Mouse (Mus musculus) thymus, adult 2 months (tissue): ENCODE results near the gene Man1c1. TPM values are rescaled to one million over a fixed set of nuclear protein-coding genes. Genes with fewer than 3 reads are reported as not detected.
A peak's percentile ranks its signal among the peaks of the same experiment; 100 is the strongest.

Experiments used
- DNase-seq: peaks from one replicate; pipeline ENCODE4 v3.0.0; 2021
- H3K27ac ChIP-seq: fragments of 200-500 bp; 2 replicates; pipeline ENCODE4 v1.5.1; 2012; ENCODE audit warnings: low read length, control low read depth; ENCODE audit not compliant: control insufficient read depth, insufficient read depth
- H3K27me3 ChIP-seq: fragments of 200-500 bp; 2 replicates; pipeline ENCODE4 v1.6.1; 2012; ENCODE audit warnings: mild to moderate bottlenecking, low read length, moderate library complexity, mixed read lengths; ENCODE audit not compliant: control insufficient read depth, insufficient read depth
- H3K36me3 ChIP-seq: fragments of 200-500 bp; 2 replicates; pipeline ENCODE4 v1.6.1; 2012; ENCODE audit warnings: mild to moderate bottlenecking, low read length, moderate library complexity; ENCODE audit not compliant: control insufficient read depth, insufficient read depth
- H3K4me1 ChIP-seq: fragments of 200-500 bp; replicated peaks from 2 replicates; pipeline ENCODE4 v1.6.1; 2012; ENCODE audit warnings: low read length; ENCODE audit not compliant: control insufficient read depth, insufficient read depth
- H3K4me3 ChIP-seq: fragments of 200-500 bp; 2 replicates; pipeline ENCODE4 v1.5.1; 2012; ENCODE audit warnings: mild to moderate bottlenecking, low read length, control low read depth, moderate library complexity; ENCODE audit not compliant: control insufficient read depth, insufficient read depth
- CTCF ChIP-seq: fragments of 200-500 bp; IDR thresholded peaks from 2 replicates; pipeline ENCODE4 v1.5.1; 2012; ENCODE audit warnings: mild to moderate bottlenecking, control low read depth, low read length, moderate library complexity, borderline replicate concordance; ENCODE audit not compliant: control insufficient read depth, poor library complexity, insufficient read depth; ENCODE audit errors: extremely low read depth
- POLR2A ChIP-seq: fragments of 200-500 bp; IDR thresholded peaks from 2 replicates; pipeline ENCODE4 v1.6.1; 2012; ENCODE audit warnings: mild to moderate bottlenecking, low read length, control low read depth, moderate library complexity; ENCODE audit not compliant: control insufficient read depth, poor library complexity, insufficient read depth; ENCODE audit errors: extremely low read depth
- WGBS: fragments of 180-500 bp; shearing (Covaris S2); methylation state at CpG from one replicate; pipeline ENCODE4 v1.1.7; 2018; 5-methylcytosine and 5-hydroxymethylcytosine counted together
- polyA plus RNA-seq: library from polyadenylated mRNA; depleted of rRNA; stranded (reverse); fragments of >200 nt; gene quantifications from 2 replicates; pipeline ENCODE4 v1.2.3, GENCODE M21; 2012

Gene Man1c1
- polyA plus RNA-seq, 1 experiment, result 5.5 TPM

- Histone ChIP-seq H3K36me3 (no peaks in the 10 kb centered on the region), H3K4me3 (peak within 1 kb of the TSS; percentile 9), H3K27ac (no peak within 1 kb of the TSS), H3K4me1 (peaks cover 11% of the 10 kb centered on the region), H3K27me3 (peaks cover 4% of the 10 kb centered on the region; the same call in 1 of the 2 replicates)
- WGBS, result 9% methylated on average over 67 of the region's 67 CpGs
- DNase-seq, result no peak
- TF ChIP-seq CTCF (no peak), POLR2A (no peak)
Measured at GRCm38 (mm10) chr4:134551494-134552316, 152.4 kb downstream of the Man1c1 start, which contains the start of gene Selenon. Gene Selenon, minus strand, starts transcription at chr4:134552166.

DNA sequence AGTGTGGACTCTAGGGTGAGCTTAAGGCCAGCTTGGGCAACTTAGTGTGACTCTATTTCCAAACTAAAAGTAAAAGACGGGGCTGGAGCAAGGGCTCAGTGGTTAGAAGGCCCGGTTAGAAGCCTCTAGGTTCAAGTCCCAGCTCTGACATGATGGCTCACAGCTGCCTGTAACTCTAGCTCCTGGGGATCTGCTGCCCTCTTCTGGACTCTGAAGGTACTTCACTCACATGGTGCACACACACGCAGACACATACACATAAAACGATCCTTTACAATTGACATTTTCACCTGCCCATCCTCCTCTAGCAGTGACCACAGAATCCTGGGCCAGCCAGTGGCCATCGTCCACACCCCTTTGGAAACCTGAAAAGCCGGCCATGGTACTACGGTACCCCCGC is 154.2 kb downstream of the Man1c1 start:
- no peak for DNase-seq
- Histone ChIP-seq H3K4me3 (no peak overlapping the region), H3K27ac (no peak overlapping the region), H3K4me1 (peaks cover 11% of the 10 kb centered on the region), H3K27me3 (peaks cover 4% of the 10 kb centered on the region; the same call in 1 of the 2 replicates), H3K36me3 (no peaks in the 10 kb centered on the region)
- TF ChIP-seq CTCF (no peak), POLR2A (no peak)
- whole genome bisulfite sequencing, result 98% methylated on average over 8 of the region's 8 CpGs

GRCm38 (mm10) chr4:134548169-134548938 is 155.7 kb downstream of the Man1c1 start:
- WGBS, result 84% methylated on average over 18 of the region's 18 CpGs
- no peak overlapping the region for H3K27ac ChIP-seq

DNA sequence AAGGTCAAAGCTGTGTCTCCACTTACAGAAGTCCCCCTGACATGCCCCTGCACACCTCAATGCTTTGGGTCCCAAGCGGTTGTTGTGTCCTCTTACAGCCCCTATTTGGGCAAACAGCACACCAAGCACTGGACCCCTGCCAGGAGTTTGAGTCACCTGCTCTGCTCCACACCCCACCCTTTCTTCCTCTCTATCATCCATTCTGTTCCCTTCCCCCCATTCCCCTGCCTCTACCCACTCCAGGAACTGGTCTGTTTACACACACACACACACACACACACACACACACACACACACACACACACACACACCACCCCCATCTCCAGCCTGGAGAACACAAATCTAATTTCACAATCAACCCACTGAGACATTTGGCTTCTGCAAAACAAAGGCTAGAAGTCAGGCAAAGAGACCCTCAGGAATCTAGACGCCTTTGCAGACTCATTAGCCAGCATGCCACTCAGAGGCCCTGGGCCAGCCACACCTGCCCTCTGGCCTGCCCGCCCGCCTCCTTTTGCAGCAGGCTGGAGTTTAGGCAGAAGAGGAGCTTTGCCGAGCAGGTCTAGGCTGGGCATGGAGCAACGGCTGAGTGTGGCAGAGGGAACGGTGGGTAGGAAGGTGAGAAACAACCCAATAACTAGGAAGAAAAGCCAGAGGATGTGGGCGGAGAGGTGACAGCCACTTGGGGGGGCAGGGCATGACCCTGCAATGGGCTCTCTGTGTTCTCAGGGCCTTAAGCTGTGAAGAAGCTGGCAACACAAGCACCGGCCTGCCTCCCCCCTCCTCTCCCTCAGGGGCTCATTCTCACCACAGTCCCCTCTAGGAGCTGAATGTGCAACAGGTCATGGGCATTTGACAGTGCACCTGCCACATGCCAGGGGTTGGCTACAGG is 157.0 kb downstream of the Man1c1 start:
- 53% methylated on average over 9 of the region's 9 CpGs for WGBS
- DNase-seq, result no peak

More at GRCm38 (mm10) chr4:134548169-134548938, 155.7 kb downstream of the Man1c1 start:
- no peak for DNase-seq
- TF ChIP-seq POLR2A, result no peak
- no peak for TF ChIP-seq CTCF
- H3K4me1 ChIP-seq, result peaks cover 11% of the 10 kb centered on the region
- H3K36me3 ChIP-seq, result no peaks in the 10 kb centered on the region
- H3K27me3 ChIP-seq, result peaks cover 4% of the 10 kb centered on the region; the same call in 1 of the 2 replicates
- no peak overlapping the region for H3K4me3 ChIP-seq

GRCm38 (mm10) chr4:134543261-134543660 is 160.8 kb downstream of the Man1c1 start:
- 6% methylated on average over 5 of the region's 5 CpGs for WGBS
- Histone ChIP-seq H3K36me3 (no peaks in the 10 kb centered on the region), H3K27ac (no peak overlapping the region), H3K4me3 (no peak overlapping the region), H3K4me1 (peaks cover 11% of the 10 kb centered on the region), H3K27me3 (no peaks in the 10 kb centered on the region)
- peak; percentile 92 for DNase-seq
- TF ChIP-seq POLR2A (no peak), CTCF (peak; percentile 88)

More for the DNA sequence above, 157.0 kb downstream of the Man1c1 start:
- Histone ChIP-seq H3K36me3 (no peaks in the 10 kb centered on the region), H3K27me3 (peaks cover 4% of the 10 kb centered on the region; the same call in 1 of the 2 replicates), H3K4me1 (peaks cover 11% of the 10 kb centered on the region), H3K4me3 (no peak overlapping the region), H3K27ac (no peak overlapping the region)
- no peak for TF ChIP-seq POLR2A
- TF ChIP-seq CTCF, result no peak
